Mouse (Mus musculus): ENCODE measurements around the gene Zfp202. TPM values are rescaled to one million over a fixed set of nuclear protein-coding genes. Genes with fewer than 3 reads are reported as not detected.
A peak's percentile ranks its signal among the peaks of the same experiment; 100 is the strongest.
"Not testable (repeated sequence)": the region's sequence is repeated elsewhere in the genome, so short reads cannot be mapped to it uniquely, and the experiment has no call there.

Zfp202 gene
- polyA plus RNA-seq (2014; fragmentation: Nextera tagmentation; extraction: Ambion mirVana), result 11.6 and 11.7 TPM in 2 replicates

GRCm38 (mm10) chr9:40192098-40193038 lies at the start of gene Zfp202:
Zfp202 (plus strand) TSS chr9:40192316.
- H3K36me3 ChIP-seq (ENCODE audit: control insufficient read depth, insufficient read depth, low read length), result no peaks in the 10 kb centered on the region
- peak within 1 kb of the TSS; percentile 85 for H3K4me3 ChIP-seq (replicated peaks; ENCODE audit: low read depth, low read length)
- peak within 1 kb of the TSS; percentile 87 for H3K9ac ChIP-seq (replicated peaks; ENCODE audit: low read length)
- peaks cover 7% of the 10 kb centered on the region; the same call in 1 of the 2 replicates for H3K4me1 ChIP-seq (ENCODE audit: control insufficient read depth, insufficient read depth, low read length)
- no peaks in the 10 kb centered on the region for H3K9me3 ChIP-seq (ENCODE audit: control insufficient read depth, low read length)
- under 1% methylated on average over 62 of the region's 63 CpGs for WGBS
- peak within 1 kb of the TSS; percentile 72 for H3K27ac ChIP-seq (replicated peaks; ENCODE audit: low read depth, low read length)
- H3K4me2 ChIP-seq (ENCODE audit: low read length), result peak within 1 kb of the TSS; percentile 72
- no peaks in the 10 kb centered on the region for H3K27me3 ChIP-seq (ENCODE audit: control insufficient read depth, insufficient read depth, low read length)
- peak; percentile 94 for DNase-seq
- ATAC-seq (ENCODE audit: low FRiP score, low TSS enrichment), result peak; percentile 98

GRCm38 (mm10) chr9:40155118-40155644 lies 36.9 kb upstream of the Zfp202 start:
- DNase-seq, result no peak
- no peaks in the 10 kb centered on the region for H3K27me3 ChIP-seq (ENCODE audit: control insufficient read depth, insufficient read depth, low read length)
- ATAC-seq (ENCODE audit: low FRiP score, low TSS enrichment), result no peak
- WGBS, result 73% methylated on average over 4 of the region's 4 CpGs
- no peak overlapping the region for H3K4me2 ChIP-seq (ENCODE audit: low read length)
- no peak overlapping the region for H3K27ac ChIP-seq (replicated peaks; ENCODE audit: low read depth, low read length)
- no peak overlapping the region for H3K4me3 ChIP-seq (replicated peaks; ENCODE audit: low read depth, low read length)
- no peaks in the 10 kb centered on the region for H3K9me3 ChIP-seq (ENCODE audit: control insufficient read depth, low read length)
- no peaks in the 10 kb centered on the region for H3K36me3 ChIP-seq (ENCODE audit: control insufficient read depth, insufficient read depth, low read length)
- H3K4me1 ChIP-seq (ENCODE audit: control insufficient read depth, insufficient read depth, low read length), result no peaks in the 10 kb centered on the region
- no peak overlapping the region for H3K9ac ChIP-seq (replicated peaks; ENCODE audit: low read length)

- H3K4me1 ChIP-seq (ENCODE audit: control insufficient read depth, insufficient read depth, low read length), result no peaks in the 10 kb centered on the region
- H3K9ac ChIP-seq (replicated peaks; ENCODE audit: low read length), result no peak overlapping the region
- WGBS, result 97% methylated on average over 1 of the region's 1 CpGs
- no peaks in the 10 kb centered on the region for H3K27me3 ChIP-seq (ENCODE audit: control insufficient read depth, insufficient read depth, low read length)
- DNase-seq, result no peak
- H3K27ac ChIP-seq (replicated peaks; ENCODE audit: low read depth, low read length), result no peak overlapping the region
- no peaks in the 10 kb centered on the region for H3K9me3 ChIP-seq (ENCODE audit: control insufficient read depth, low read length)
- no peak for ATAC-seq (ENCODE audit: low FRiP score, low TSS enrichment)
- no peaks in the 10 kb centered on the region for H3K36me3 ChIP-seq (ENCODE audit: control insufficient read depth, insufficient read depth, low read length)
- H3K4me3 ChIP-seq (replicated peaks; ENCODE audit: low read depth, low read length), result no peak overlapping the region
- H3K4me2 ChIP-seq (ENCODE audit: low read length), result no peak overlapping the region
These were observed 25.7 kb upstream of the Zfp202 start for GRCm38 (mm10) chr9:40166446-40166845.

- no peaks in the 10 kb centered on the region for H3K9me3 ChIP-seq (ENCODE audit: control insufficient read depth, low read length)
- no peak overlapping the region for H3K27ac ChIP-seq (replicated peaks; ENCODE audit: low read depth, low read length)
- H3K27me3 ChIP-seq (ENCODE audit: control insufficient read depth, insufficient read depth, low read length), result no peaks in the 10 kb centered on the region
- DNase-seq, result no peak
- H3K9ac ChIP-seq (replicated peaks; ENCODE audit: low read length), result no peak overlapping the region
- WGBS, result 89% methylated on average over 6 of the region's 6 CpGs
- ATAC-seq (ENCODE audit: low FRiP score, low TSS enrichment), result no peak
- no peaks in the 10 kb centered on the region for H3K36me3 ChIP-seq (ENCODE audit: control insufficient read depth, insufficient read depth, low read length)
- H3K4me1 ChIP-seq (ENCODE audit: control insufficient read depth, insufficient read depth, low read length), result no peaks in the 10 kb centered on the region
- H3K4me2 ChIP-seq (ENCODE audit: low read length), result no peak overlapping the region
- H3K4me3 ChIP-seq (replicated peaks; ENCODE audit: low read depth, low read length), result no peak overlapping the region
These were observed 15.1 kb upstream of the Zfp202 start for GRCm38 (mm10) chr9:40177017-40177416.

GRCm38 (mm10) chr9:40180620-40181019 lies 11.5 kb upstream of the Zfp202 start, which contains the start of gene Olfr986:
Olfr986 (plus strand) TSS chr9:40180920.
- no peaks in the 10 kb centered on the region for H3K4me1 ChIP-seq (ENCODE audit: control insufficient read depth, insufficient read depth, low read length)
- H3K4me2 ChIP-seq (ENCODE audit: low read length), result no peak within 1 kb of the TSS
- DNase-seq (no peak), ATAC-seq (ENCODE audit: low FRiP score, low TSS enrichment) (no peak)
- no peaks in the 10 kb centered on the region for H3K9me3 ChIP-seq (ENCODE audit: control insufficient read depth, low read length)
- no peak within 1 kb of the TSS for H3K27ac ChIP-seq (replicated peaks; ENCODE audit: low read depth, low read length)
- no peak within 1 kb of the TSS for H3K9ac ChIP-seq (replicated peaks; ENCODE audit: low read length)
- H3K36me3 ChIP-seq (ENCODE audit: control insufficient read depth, insufficient read depth, low read length), result no peaks in the 10 kb centered on the region
- no peaks in the 10 kb centered on the region for H3K27me3 ChIP-seq (ENCODE audit: control insufficient read depth, insufficient read depth, low read length)
- WGBS, result 94% methylated on average over 5 of the region's 5 CpGs
- H3K4me3 ChIP-seq (replicated peaks; ENCODE audit: low read depth, low read length), result no peak within 1 kb of the TSS

- not testable (repeated sequence) for H3K4me3 ChIP-seq (replicated peaks; ENCODE audit: low read depth, low read length); DNase-seq; H3K27me3 ChIP-seq (ENCODE audit: control insufficient read depth, insufficient read depth, low read length); H3K9ac ChIP-seq (replicated peaks; ENCODE audit: low read length); ATAC-seq (ENCODE audit: low FRiP score, low TSS enrichment); H3K4me2 ChIP-seq (ENCODE audit: low read length); H3K9me3 ChIP-seq (ENCODE audit: control insufficient read depth, low read length); H3K4me1 ChIP-seq (ENCODE audit: control insufficient read depth, insufficient read depth, low read length); H3K27ac ChIP-seq (replicated peaks; ENCODE audit: low read depth, low read length); H3K36me3 ChIP-seq (ENCODE audit: control insufficient read depth, insufficient read depth, low read length)
- WGBS, result 89% methylated on average over 2 of the region's 2 CpGs
These were observed 7.0 kb upstream of the Zfp202 start for GRCm38 (mm10) chr9:40185166-40185565.

- no peaks in the 10 kb centered on the region for H3K27me3 ChIP-seq (ENCODE audit: control insufficient read depth, insufficient read depth, low read length)
- DNase-seq, result peak; percentile 22
- ATAC-seq (ENCODE audit: low FRiP score, low TSS enrichment), result no peak
- WGBS, result 94% methylated on average over 9 of the region's 9 CpGs
- 0 out of 2 replicates have a peak overlapping the region, but pooled peaks have one; percentile 9 for H3K27ac ChIP-seq (replicated peaks; ENCODE audit: low read depth, low read length)
- no peaks in the 10 kb centered on the region for H3K9me3 ChIP-seq (ENCODE audit: control insufficient read depth, low read length)
- peaks cover 7% of the 10 kb centered on the region; the same call in 1 of the 2 replicates for H3K4me1 ChIP-seq (ENCODE audit: control insufficient read depth, insufficient read depth, low read length)
- peak overlapping the region; percentile 85 for H3K4me3 ChIP-seq (replicated peaks; ENCODE audit: low read depth, low read length)
- no peaks in the 10 kb centered on the region for H3K36me3 ChIP-seq (ENCODE audit: control insufficient read depth, insufficient read depth, low read length)
- peak overlapping the region; percentile 72 for H3K4me2 ChIP-seq (ENCODE audit: low read length)
- peak overlapping the region; percentile 87; the same call in 1 of the 2 replicates for H3K9ac ChIP-seq (replicated peaks; ENCODE audit: low read length)
These were observed 835 bp upstream of the Zfp202 start for GRCm38 (mm10) chr9:40191086-40191876.

GRCm38 (mm10) chr9:40195981-40196380 lies 3.9 kb downstream of the Zfp202 start:
- peaks cover 7% of the 10 kb centered on the region; the same call in 1 of the 2 replicates for H3K4me1 ChIP-seq (ENCODE audit: control insufficient read depth, insufficient read depth, low read length)
- H3K27me3 ChIP-seq (ENCODE audit: control insufficient read depth, insufficient read depth, low read length), result no peaks in the 10 kb centered on the region
- no peaks in the 10 kb centered on the region for H3K36me3 ChIP-seq (ENCODE audit: control insufficient read depth, insufficient read depth, low read length)
- H3K4me3 ChIP-seq (replicated peaks; ENCODE audit: low read depth, low read length), result no peak overlapping the region
- H3K9me3 ChIP-seq (ENCODE audit: control insufficient read depth, low read length), result no peaks in the 10 kb centered on the region
- no peak overlapping the region for H3K9ac ChIP-seq (replicated peaks; ENCODE audit: low read length)
- DNase-seq, result no peak
- ATAC-seq (ENCODE audit: low FRiP score, low TSS enrichment), result no peak
- no peak overlapping the region for H3K27ac ChIP-seq (replicated peaks; ENCODE audit: low read depth, low read length)
- WGBS, result 94% methylated on average over 3 of the region's 3 CpGs
- no peak overlapping the region for H3K4me2 ChIP-seq (ENCODE audit: low read length)

Data from midbrain, embryonic 14.5 days (tissue).